In the genomic region with DNA sequence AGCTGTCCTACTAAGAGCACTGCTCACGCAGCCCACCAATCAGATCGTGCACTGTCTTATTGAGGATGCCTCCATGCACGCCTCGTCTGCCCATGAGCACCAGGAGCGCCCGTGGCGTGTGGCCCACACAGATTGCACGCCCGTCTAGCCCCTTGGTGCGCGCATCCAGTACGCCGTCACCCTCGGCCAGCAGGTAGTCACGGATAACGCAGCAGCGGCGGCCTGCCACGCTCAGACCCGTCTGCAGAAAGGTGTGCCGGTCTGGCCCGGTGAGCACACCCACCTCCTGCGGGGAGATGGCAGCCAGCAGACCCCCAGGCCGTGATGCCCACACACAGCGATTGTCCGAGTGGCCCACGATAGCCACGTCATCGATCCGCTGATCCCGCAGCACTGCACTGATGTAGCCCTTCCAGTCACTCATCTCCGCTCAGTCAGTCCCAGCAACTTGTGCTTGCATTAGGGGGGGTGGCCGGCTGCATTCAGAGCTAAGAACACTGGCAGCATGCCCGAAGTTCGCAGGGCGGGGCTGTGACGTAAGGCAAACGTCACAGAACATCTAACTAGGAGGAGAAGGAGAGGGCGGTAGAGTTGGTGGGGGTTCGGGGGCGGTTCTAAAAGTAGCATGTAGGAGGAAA, we compare ENCODE assay signal across 8 mouse cellular contexts. TPM values are rescaled to one million over a fixed set of nuclear protein-coding genes. Genes with fewer than 3 reads are reported as not detected.
DNase-seq lines count a peak whose midpoint lies in the region; ATAC-seq and TF ChIP-seq lines count a peak whose summit lies in the region.

A gene (minus strand): TSS at position 490 of the 638 bp plus-strand sequence.

- H3K36me3 ChIP-seq in MEL (ENCODE audit: control insufficient read depth in 1 of 2, insufficient read depth in 2 of 2, low read length in 2 of 2) = peaks cover 0 to 7% of the 10 kb centered on the region in 2 experiments; a peak in 2 of 4 replicates
- H3K36me3 ChIP-seq in heart, embryonic 12.5 days = no peaks in the 10 kb centered on the region
- H3K36me3 ChIP-seq in kidney, postnatal 0 days (ENCODE audit: insufficient read depth, low read length) = no peaks in the 10 kb centered on the region
- H3K36me3 ChIP-seq in neural tube, embryonic 14.5 days (ENCODE audit: control insufficient read depth, insufficient read depth, low read length) = no peaks in the 10 kb centered on the region

- no peak within 1 kb of the TSS for H3K27ac ChIP-seq in MEL (ENCODE audit: control insufficient read depth, low read depth, low read length)
- H3K27ac ChIP-seq in cortical plate, adult 2 months (ENCODE audit: insufficient read depth, low read length) = peak within 1 kb of the TSS; percentile 45; the same call in 1 of the 2 replicates
- H3K27ac ChIP-seq in heart, embryonic 12.5 days (ENCODE audit: poor library complexity, severe bottlenecking) = no peak within 1 kb of the TSS
- H3K27ac ChIP-seq in kidney, postnatal 0 days = no peak within 1 kb of the TSS
- H3K27ac ChIP-seq in neural tube, embryonic 14.5 days (ENCODE audit: low read depth, low read length) = peak within 1 kb of the TSS; percentile 22; the same call in 1 of the 2 replicates

- no peak for TF ChIP-seq CTCF in MEL (IDR thresholded peaks at IDR 0.05 in 2 of 3, conservative IDR thresholded peaks at IDR 0.05 in 1 of 3; ENCODE audit: control insufficient read depth in 1 of 3, insufficient read depth in 1 of 3, low read depth in 2 of 3, low read length in 3 of 3, poor library complexity in 1 of 3, severe bottlenecking in 1 of 3)
- TF ChIP-seq CTCF in cortical plate, adult 2 months (IDR thresholded peaks at IDR 0.05; ENCODE audit: extremely low read depth, insufficient read depth, low read length) = no peak
- no peak for TF ChIP-seq CTCF in kidney, postnatal 0 days (IDR thresholded peaks at IDR 0.05; ENCODE audit: low read depth)

- peaks cover 0 to 17% of the 10 kb centered on the region in 2 experiments; a peak in 2 of 4 replicates for H3K4me1 ChIP-seq in MEL (ENCODE audit: control insufficient read depth in 1 of 2, insufficient read depth in 2 of 2, low read length in 2 of 2)
- H3K4me1 ChIP-seq in cortical plate, adult 2 months (ENCODE audit: control insufficient read depth, insufficient read depth, low read length) = no peaks in the 10 kb centered on the region
- peaks cover 7% of the 10 kb centered on the region for H3K4me1 ChIP-seq in heart, embryonic 12.5 days (replicated peaks)
- 0 out of 2 replicates have a peak, but pooled peaks cover 7% of the 10 kb centered on the region for H3K4me1 ChIP-seq in kidney, postnatal 0 days (replicated peaks; ENCODE audit: insufficient read depth, low read length)
- peaks cover 6% of the 10 kb centered on the region; the same call in 1 of the 2 replicates for H3K4me1 ChIP-seq in neural tube, embryonic 14.5 days (ENCODE audit: control insufficient read depth, insufficient read depth, low read length)

- no peak for ATAC-seq in heart, embryonic 12.5 days (ENCODE audit: insufficient number of reproducible peaks, low FRiP score)
- ATAC-seq in kidney, postnatal 0 days (replicated peaks; ENCODE audit: low FRiP score, low read depth) = peak; percentile 56
- peak; percentile 66 for ATAC-seq in neural tube, embryonic 14.5 days (ENCODE audit: low read depth)
- ATAC-seq in CD4-positive, CD25-positive, alpha-beta regulatory T cell, adult 4 months = no peak

- H3K4me2 ChIP-seq in heart, embryonic 12.5 days = peak within 1 kb of the TSS; percentile 63
- H3K4me2 ChIP-seq in kidney, postnatal 0 days (ENCODE audit: low read length) = peak within 1 kb of the TSS; percentile 50
- peak within 1 kb of the TSS; percentile 63 for H3K4me2 ChIP-seq in neural tube, embryonic 14.5 days (ENCODE audit: low read depth, low read length)

- no peak for TF ChIP-seq EP300 in MEL (IDR thresholded peaks at IDR 0.05; ENCODE audit: low read depth in 1 of 2, low read length in 2 of 2)

- H3K9me3 ChIP-seq in MEL (replicated peaks; ENCODE audit: insufficient read depth, low read length) = no peaks in the 10 kb centered on the region
- no peaks in the 10 kb centered on the region for H3K9me3 ChIP-seq in heart, embryonic 12.5 days (replicated peaks)
- no peaks in the 10 kb centered on the region for H3K9me3 ChIP-seq in kidney, postnatal 0 days (replicated peaks; ENCODE audit: low read length)
- H3K9me3 ChIP-seq in neural tube, embryonic 14.5 days (ENCODE audit: control insufficient read depth, low read length) = no peaks in the 10 kb centered on the region

- WGBS in heart, embryonic 12.5 days = 13% methylated on average over 41 of the region's 41 CpGs
- 14% methylated on average over 41 of the region's 41 CpGs for WGBS in kidney, postnatal 0 days
- WGBS in neural tube, embryonic 14.5 days = 5% methylated on average over 41 of the region's 41 CpGs

- TF ChIP-seq POLR2A in MEL (IDR thresholded peaks at IDR 0.05; ENCODE audit: control insufficient read depth in 1 of 2, insufficient read depth in 1 of 2, low read depth in 1 of 2, low read length in 2 of 2, poor library complexity in 1 of 2) = no peak
- TF ChIP-seq POLR2A in cortical plate, adult 2 months (IDR thresholded peaks at IDR 0.05; ENCODE audit: extremely low read depth, insufficient read depth, low read length) = 0 out of 2 replicates have a peak, but pooled peaks have one; percentile 31

- H3K27me3 ChIP-seq in MEL (ENCODE audit: control insufficient read depth in 1 of 2, insufficient read depth in 2 of 2, low read length in 2 of 2) = no peaks in the 10 kb centered on the region
- H3K27me3 ChIP-seq in heart, embryonic 12.5 days (replicated peaks) = peaks cover 79% of the 10 kb centered on the region
- H3K27me3 ChIP-seq in kidney, postnatal 0 days (ENCODE audit: insufficient read depth, low read length) = peaks cover 5% of the 10 kb centered on the region
- H3K27me3 ChIP-seq in neural tube, embryonic 14.5 days (ENCODE audit: control insufficient read depth, insufficient read depth, low read length) = peaks cover 12% of the 10 kb centered on the region

- H3K9ac ChIP-seq in MEL (ENCODE audit: control insufficient read depth, low read depth, low read length, poor library complexity, severe bottlenecking) = no peak within 1 kb of the TSS
- H3K9ac ChIP-seq in heart, embryonic 12.5 days = peak within 1 kb of the TSS; percentile 34; the same call in 1 of the 2 replicates
- H3K9ac ChIP-seq in kidney, postnatal 0 days (ENCODE audit: low read depth, low read length) = 0 out of 2 replicates have a peak within 1 kb of the TSS, but pooled peaks have one; percentile 31
- peak within 1 kb of the TSS; percentile 51 for H3K9ac ChIP-seq in neural tube, embryonic 14.5 days (replicated peaks; ENCODE audit: low read depth, low read length)

- no peak for TF ChIP-seq RAD21 in MEL (IDR thresholded peaks at IDR 0.05; ENCODE audit: low read depth, low read length)

- no peak within 1 kb of the TSS for H3K4me3 ChIP-seq in MEL (ENCODE audit: control insufficient read depth in 1 of 2, insufficient read depth in 1 of 2, low read depth in 2 of 2, low read length in 2 of 2)
- H3K4me3 ChIP-seq in cortical plate, adult 2 months (ENCODE audit: insufficient read depth, low read length) = peak within 1 kb of the TSS; percentile 32
- H3K4me3 ChIP-seq in heart, embryonic 12.5 days = peak within 1 kb of the TSS; percentile 32
- peak within 1 kb of the TSS; percentile 21; the same call in 1 of the 2 replicates for H3K4me3 ChIP-seq in kidney, postnatal 0 days (replicated peaks; ENCODE audit: low read depth, low read length)
- H3K4me3 ChIP-seq in neural tube, embryonic 14.5 days (ENCODE audit: low read depth, low read length) = peak within 1 kb of the TSS; percentile 32

- peak; percentile 30 for DNase-seq in MEL (ENCODE audit: low read depth, low spot score)
- DNase-seq in kidney, postnatal 0 days (ENCODE audit: low spot score) = peak; percentile 75
- DNase-seq in liver = peak; percentile 60
- no peak for DNase-seq in spleen, postnatal 14 days (ENCODE audit: low spot score in 2 of 2)

- H3K79me2 ChIP-seq in MEL (ENCODE audit: control insufficient read depth, insufficient read depth, low read length, poor library complexity) = no peaks in the 10 kb centered on the region

TF ChIP-seq in MEL, 35 proteins besides CTCF, POLR2A, EP300 and RAD21:
- TF ChIP-seq TBP (IDR thresholded peaks at IDR 0.05; ENCODE audit: low read depth, low read length) = no peak
- no peak for TF ChIP-seq ELF1 (IDR thresholded peaks at IDR 0.05; ENCODE audit: low read depth, low read length)
- TF ChIP-seq MYB (IDR thresholded peaks at IDR 0.05; ENCODE audit: low read depth, low read length) = no peak
- no peak for TF ChIP-seq ZNF384 (IDR thresholded peaks at IDR 0.05; ENCODE audit: low read depth, low read length)
- no peak for TF ChIP-seq NELFE (IDR thresholded peaks at IDR 0.05; ENCODE audit: low read depth, low read length)
- TF ChIP-seq USF2 (IDR thresholded peaks at IDR 0.05; ENCODE audit: borderline replicate concordance in 1 of 2, insufficient read depth in 1 of 2, low read depth in 1 of 2, low read length in 2 of 2) = no peak
- no peak for TF ChIP-seq HCFC1 (IDR thresholded peaks at IDR 0.05; ENCODE audit: low read depth, low read length)
- no peak for TF ChIP-seq ZMIZ1 (IDR thresholded peaks at IDR 0.05; ENCODE audit: low read depth, low read length)
- TF ChIP-seq JUND (IDR thresholded peaks at IDR 0.05; ENCODE audit: low read depth, low read length) = no peak
- TF ChIP-seq MAFK (IDR thresholded peaks at IDR 0.05; ENCODE audit: borderline replicate concordance, low read depth, low read length) = no peak
- no peak for TF ChIP-seq SMC3 (IDR thresholded peaks at IDR 0.05; ENCODE audit: low read depth, low read length)
- no peak for TF ChIP-seq MAX (IDR thresholded peaks at IDR 0.05; ENCODE audit: low read length)

RNA-seq across cellular contexts. Expression of the gene that starts here (rescaled TPM):
- not detected in 2 replicates for total RNA-seq in MEL (2012; rRNA removed)
- polyA plus RNA-seq in MEL (2012; ENCODE audit: insufficient read depth in 1 of 2, insufficient read length in 2 of 2, low read depth in 1 of 2, low replicate concordance in 2 of 2, missing spikeins in 1 of 2) = not detected
- polyA plus RNA-seq in cortical plate, adult 2 months (2012; rRNA removed) = 0.40 and 0.56 TPM in 2 replicates
- not detected in 2 replicates for polyA plus RNA-seq in heart, embryonic 12.5 days (2016; fragmentation: Nextera tagmentation; extraction: Ambion mirVana)
- not detected in 2 replicates for polyA plus RNA-seq in kidney, postnatal 0 days (2015; fragmentation: Nextera tagmentation; extraction: Ambion mirVana)
- 0.55 and 1.2 TPM in 2 replicates for polyA plus RNA-seq in neural tube, embryonic 14.5 days (2014; fragmentation: Nextera tagmentation; extraction: Ambion mirVana)
- not detected for polyA plus RNA-seq in CD4-positive, CD25-positive, alpha-beta regulatory T cell, adult 4 months (2017; shearing (Covaris generic))

Comparison
In these comparisons a context has a peak if more than half of its experiments do, and no peak if none do; other contexts are left out.
1. Peak in DNase-seq in MEL; RNA of the gene not detected or under 1 TPM.
2. Peak in DNase-seq, ATAC-seq, H3K4me3 ChIP-seq, H3K9ac ChIP-seq and H3K4me2 ChIP-seq in kidney, postnatal 0 days; RNA of the gene not detected or under 1 TPM.
3. H3K27ac ChIP-seq: peak in cortical plate, adult 2 months (single experiment) and neural tube, embryonic 14.5 days (single experiment); none in MEL (single experiment), heart, embryonic 12.5 days (single experiment) and kidney, postnatal 0 days (single experiment).
4. H3K4me3 ChIP-seq: peak in cortical plate, adult 2 months (single experiment), heart, embryonic 12.5 days (single experiment) and neural tube, embryonic 14.5 days (single experiment); none in MEL (0 of 2).
5. Peak in every context shown above with its lines, with median percentiles within 50 percentile points of each other: H3K4me2 ChIP-seq.